Mouse (Mus musculus) gastrocnemius, postnatal 14 days (tissue): Measurements from ENCODE around the gene Thop1. TPM values are rescaled to one million over a fixed set of nuclear protein-coding genes. Genes with fewer than 3 reads are reported as not detected.
"Not testable (repeated sequence)": the region's sequence is repeated elsewhere in the genome, so short reads cannot be mapped to it uniquely, and the experiment has no call there.

Source experiments
- DNase-seq: peaks from one replicate; pipeline ENCODE4 v3.0.0; 2021; ENCODE audit warnings: mixed read lengths
- intact Hi-C: fragments of 180-260 bp; cut with DNase I; formaldehyde crosslinking; loops from one replicate; pipeline ENCODE4 v1.15.1; 2025; ENCODE audit warnings: low total_unique reads
- long read RNA-seq, 2 experiments: library from polyadenylated mRNA; stranded (forward); transcript quantifications; one replicate each; pipeline ENCODE4 v2.0.0; 2021
- total RNA-seq, 2 experiments: library from RNA; stranded (reverse); gene quantifications; 2 replicates each; pipeline ENCODE4 v1.2.3; 2021

Thop1 gene
- 10 to 100 TPM; 22.4 to 23.0 TPM for total RNA-seq
- long read RNA-seq, experiment 1, transcript Thop1-201 (13 exons, 2,832 nt): major isoform, 43 of 58 reads
- long read RNA-seq, experiment 1, partial matches to known transcripts: 7 of 58 reads
- long read RNA-seq, experiment 1, other reads (novel, unspliced or antisense): 8 of 58 reads
- long read RNA-seq, experiment 2, transcript Thop1-201 (13 exons, 2,832 nt): major isoform, 58 of 68 reads
- long read RNA-seq, experiment 2, partial matches to known transcripts: 6 of 68 reads
- long read RNA-seq, experiment 2, other reads (novel, unspliced or antisense): 4 of 68 reads

- intact Hi-C loops: no loop called here
- peak; percentile 98 for DNase-seq
Observed at GRCm38 (mm10) chr10:81069836-81070235, at the start of gene Thop1. Thop1 (plus strand) TSS chr10:81070035.

- no peak for DNase-seq
- intact Hi-C loops: loop anchor here (5.0 kb wide), 1 partner anchor 62 kb away; no protein-coding TSS in a partner anchor
Observed at GRCm38 (mm10) chr10:81020207-81020606, 49.6 kb upstream of the Thop1 start.

GRCm38 (mm10) chr10:81021547-81022110, 48.2 kb upstream of the Thop1 start:
- intact Hi-C loops: loop anchor here (5.0 kb wide), 1 partner anchor 61 kb away; no protein-coding TSS in a partner anchor
- no peak for DNase-seq

- intact Hi-C loops: loop anchor here (5.0 kb wide), 1 partner anchor 60 kb away; no protein-coding TSS in a partner anchor
- DNase-seq: no peak
Observed at GRCm38 (mm10) chr10:81022744-81023143, 47.1 kb upstream of the Thop1 start.

GRCm38 (mm10) chr10:81024346-81024937, 45.4 kb upstream of the Thop1 start:
- intact Hi-C loops: loop anchor here (5.0 kb wide), 1 partner anchor 58 kb away; no protein-coding TSS in a partner anchor
- no peak for DNase-seq

GRCm38 (mm10) chr10:81025047-81025621, 44.7 kb upstream of the Thop1 start:
- intact Hi-C loops: no loop called here
- DNase-seq: no peak

GRCm38 (mm10) chr10:81025639-81026275, 44.1 kb upstream of the Thop1 start, which contains the start of gene Diras1:
Diras1 (minus strand) TSS chr10:81025662.
- intact Hi-C loops: no loop called here

GRCm38 (mm10) chr10:81026857-81027256, 43.0 kb upstream of the Thop1 start:
- no peak for DNase-seq
- intact Hi-C loops: no loop called here

More at GRCm38 (mm10) chr10:81025639-81026275, 44.1 kb upstream of the Thop1 start, which contains the start of gene Diras1:
- no peak for DNase-seq

GRCm38 (mm10) chr10:81027331-81027730, 42.5 kb upstream of the Thop1 start:
- DNase-seq: peak; percentile 57
- intact Hi-C loops: no loop called here

GRCm38 (mm10) chr10:81028219-81028618, 41.6 kb upstream of the Thop1 start:
- intact Hi-C loops: no loop called here
- DNase-seq: no peak

- no peak for DNase-seq
- intact Hi-C loops: no loop called here
Observed at GRCm38 (mm10) chr10:81029031-81029430, 40.8 kb upstream of the Thop1 start.

GRCm38 (mm10) chr10:81033586-81033985, 36.2 kb upstream of the Thop1 start:
- intact Hi-C loops: no loop called here
- DNase-seq: no peak

GRCm38 (mm10) chr10:81036251-81036650, 33.6 kb upstream of the Thop1 start:
- intact Hi-C loops: no loop called here
- DNase-seq: no peak

GRCm38 (mm10) chr10:81036988-81037580, 32.8 kb upstream of the Thop1 start, which contains the start of gene Slc39a3:
Slc39a3 (minus strand) TSS chr10:81037426.
- DNase-seq: peak; percentile 97
- intact Hi-C loops: no loop called here

GRCm38 (mm10) chr10:81041458-81042175, 28.2 kb upstream of the Thop1 start:
- intact Hi-C loops: no loop called here
- peak; percentile 69 for DNase-seq

GRCm38 (mm10) chr10:81045246-81045645, 24.6 kb upstream of the Thop1 start:
- intact Hi-C loops: loop anchor here (5.0 kb wide), 1 partner anchor 43 kb away; no protein-coding TSS in a partner anchor
- not testable (repeated sequence) for DNase-seq

- DNase-seq: no peak
- intact Hi-C loops: no loop called here
Observed at GRCm38 (mm10) chr10:81050645-81051044, 19.2 kb upstream of the Thop1 start.

- intact Hi-C loops: no loop called here
- no peak for DNase-seq
Observed at GRCm38 (mm10) chr10:81051133-81051532, 18.7 kb upstream of the Thop1 start.
